Mouse (Mus musculus) ES-E14 (cell line): Measurements from ENCODE around the gene 3110040N11Rik. TPM values are rescaled to one million over a fixed set of nuclear protein-coding genes. Genes with fewer than 3 reads are reported as not detected.

Source experiments
- DNase-seq: peaks from one replicate; pipeline ENCODE4 v3.0.0-alpha.2; 2013; ENCODE audit warnings: low read depth, low spot score
- H3K27ac ChIP-seq: 2 replicates; pipeline ENCODE4 v1.5.1; 2012; ENCODE audit warnings: low read depth, mild to moderate bottlenecking, low read length, moderate library complexity, mixed read lengths; ENCODE audit not compliant: poor library complexity, insufficient read depth, severe bottlenecking
- H3K36me3 ChIP-seq: 2 replicates; pipeline ENCODE4 v1.6.1; 2012; ENCODE audit warnings: mild to moderate bottlenecking, low read length, moderate library complexity, mixed read lengths; ENCODE audit not compliant: control insufficient read depth, poor library complexity, insufficient read depth, severe bottlenecking
- H3K4me1 ChIP-seq, 2 experiments: fragments of 150-350 bp in 1 of 2; sonication (generic) in 1 of 2; 2 replicates each; pipeline ENCODE4 v1.6.1; 2012; ENCODE audit warnings: low read length in 2 of 2, mild to moderate bottlenecking in 1 of 2, mixed read lengths in 1 of 2; ENCODE audit not compliant: control insufficient read depth in 2 of 2, insufficient read depth in 2 of 2, poor library complexity in 1 of 2
- H3K4me3 ChIP-seq, 2 experiments: fragments of 150-350 bp in 1 of 2; sonication (generic) in 1 of 2; 2 replicates each; pipeline ENCODE4 v1.5.1; 2012; ENCODE audit warnings: low read length in 2 of 2, low read depth in 1 of 2, mild to moderate bottlenecking in 1 of 2, mixed read lengths in 1 of 2; ENCODE audit not compliant: insufficient read depth in 1 of 2, poor library complexity in 1 of 2, severe bottlenecking in 1 of 2
- H3K9ac ChIP-seq: 2 replicates; pipeline ENCODE4 v1.6.1; 2012; ENCODE audit warnings: low read depth, mild to moderate bottlenecking, low read length, mixed read lengths; ENCODE audit not compliant: poor library complexity, insufficient read depth, severe bottlenecking
- H3K9me3 ChIP-seq: fragments of 150-350 bp; sonication (generic); 2 replicates; pipeline ENCODE4 v1.6.1; 2012; ENCODE audit warnings: low read depth, mild to moderate bottlenecking, low read length; ENCODE audit not compliant: control insufficient read depth, insufficient read depth
- CHD2 ChIP-seq: IDR thresholded peaks from 2 replicates; pipeline ENCODE4 v1.6.1; 2014; ENCODE audit warnings: mild to moderate bottlenecking, low read depth, low read length, inconsistent platforms
- HCFC1 ChIP-seq: IDR thresholded peaks from 2 replicates; pipeline ENCODE4 v1.6.1; 2012; ENCODE audit warnings: low read length, inconsistent platforms, borderline replicate concordance; ENCODE audit not compliant: insufficient read depth
- MAFK ChIP-seq: IDR thresholded peaks from 2 replicates; pipeline ENCODE4 v1.6.1; 2014; ENCODE audit warnings: mild to moderate bottlenecking, low read depth, low read length, inconsistent platforms; ENCODE audit not compliant: insufficient read depth
- ZC3H11A ChIP-seq: IDR thresholded peaks from 2 replicates; pipeline ENCODE4 v1.6.1; 2012; ENCODE audit warnings: low read depth, mild to moderate bottlenecking, inconsistent platforms, low read length, borderline replicate concordance
- ZNF384 ChIP-seq: IDR thresholded peaks from 2 replicates; pipeline ENCODE4 v1.6.1; 2012; ENCODE audit warnings: low read depth, low read length, inconsistent platforms
- in situ Hi-C, 2 experiments: fragments of 600-800 bp; cut with MboI; formaldehyde crosslinking; loops; one replicate each; pipeline ENCODE4 v1.15.1; 2025; ENCODE audit warnings: low sequenced_read_pairs in 2 of 2, inconsistent platforms in 1 of 2; ENCODE audit not compliant: unreplicated experiment in 2 of 2
- total RNA-seq: library from RNA; depleted of rRNA; stranded (reverse); fragments of 300-350 nt; gene quantifications from 2 replicates; pipeline ENCODE4 v1.2.3, GENCODE M21; 2012

Gene 3110040N11Rik
- total RNA-seq, 1 experiment, result 36.1 TPM

- Histone ChIP-seq H3K36me3 (no peaks in the 10 kb centered on the region), H3K9ac (no peak overlapping the region), H3K4me1 (no peaks in the 10 kb centered on the region), H3K27ac (no peak overlapping the region), H3K4me3 (no peak overlapping the region), H3K9me3 (no peaks in the 10 kb centered on the region; the same call in 1 of the 2 replicates)
- in situ Hi-C loops, result no loop called here
- DNase-seq, result peak; percentile 15
- TF ChIP-seq CHD2 (no peak), ZNF384 (no peak), ZC3H11A (no peak), HCFC1 (no peak), MAFK (no peak)
These were observed 45.1 kb downstream of the 3110040N11Rik start for GRCm38 (mm10) chr7:81744145-81744544.

DNA sequence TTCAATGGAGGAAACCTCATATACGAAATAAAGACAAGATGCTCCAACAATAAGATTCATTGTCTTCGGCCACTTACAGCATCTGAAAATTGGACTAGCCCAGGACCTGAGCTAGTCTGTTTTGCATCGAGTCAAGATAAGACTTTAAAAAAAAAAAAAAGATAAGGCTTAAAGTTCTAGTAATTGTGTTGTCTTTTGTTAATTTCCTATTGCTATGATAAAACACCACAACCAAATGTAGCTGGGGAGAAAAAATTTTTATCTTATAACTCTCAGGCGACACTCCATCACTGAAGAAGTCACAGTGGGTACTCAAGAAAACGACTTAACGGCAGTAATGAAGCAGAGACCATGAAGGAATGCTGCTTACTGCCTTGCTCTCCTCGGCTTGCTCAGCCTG is 49.3 kb downstream of the 3110040N11Rik start:
- no peak overlapping the region for H3K9ac ChIP-seq
- no peak for DNase-seq
- in situ Hi-C loops, result no loop called here
- no peak overlapping the region for H3K4me3 ChIP-seq
- no peaks in the 10 kb centered on the region for H3K4me1 ChIP-seq
- no peak overlapping the region for H3K27ac ChIP-seq
- TF ChIP-seq CHD2 (no peak), ZNF384 (no peak), MAFK (no peak), HCFC1 (no peak), ZC3H11A (no peak)
- H3K36me3 ChIP-seq, result no peaks in the 10 kb centered on the region
- no peaks in the 10 kb centered on the region; the same call in 1 of the 2 replicates for H3K9me3 ChIP-seq

DNA sequence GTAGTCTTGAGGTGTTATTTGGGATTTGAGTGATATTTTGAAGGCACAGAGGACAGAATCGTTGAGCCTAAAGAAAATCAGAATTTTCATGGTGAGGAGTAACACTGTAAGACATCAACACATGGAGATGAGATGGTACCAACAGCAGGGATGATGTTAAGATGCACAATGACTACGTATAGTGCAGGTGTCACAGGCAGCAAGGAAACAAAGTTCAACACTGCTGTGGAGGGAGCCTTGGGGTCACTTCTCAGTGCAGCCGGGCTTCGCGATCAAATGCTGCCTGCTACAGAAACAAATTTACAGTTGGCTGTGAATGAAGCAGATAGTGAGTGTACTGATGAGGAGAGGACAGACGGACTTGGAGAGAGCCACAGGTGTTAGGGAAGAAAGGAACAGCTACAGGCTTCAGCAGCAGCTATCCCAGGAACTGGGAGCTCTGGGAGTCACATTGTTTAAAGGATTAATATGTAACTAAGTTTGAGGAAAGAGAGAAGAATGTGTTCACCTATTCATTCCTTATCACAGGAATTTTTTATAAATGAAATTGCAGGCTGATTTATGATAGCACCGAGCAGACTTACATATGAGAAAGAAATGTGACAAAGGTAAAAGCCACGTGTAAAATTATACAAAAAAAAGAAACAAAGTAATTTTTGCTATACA is 50.4 kb downstream of the 3110040N11Rik start:
- no peak for TF ChIP-seq MAFK
- TF ChIP-seq ZC3H11A, result no peak
- TF ChIP-seq CHD2, result no peak
- TF ChIP-seq HCFC1, result no peak
- no peak for TF ChIP-seq ZNF384
- Histone ChIP-seq H3K36me3 (no peaks in the 10 kb centered on the region), H3K9me3 (no peaks in the 10 kb centered on the region; the same call in 1 of the 2 replicates), H3K9ac (no peak overlapping the region), H3K4me3 (no peak overlapping the region), H3K4me1 (no peaks in the 10 kb centered on the region), H3K27ac (no peak overlapping the region)
- in situ Hi-C loops, result no loop called here
- no peak for DNase-seq

DNA sequence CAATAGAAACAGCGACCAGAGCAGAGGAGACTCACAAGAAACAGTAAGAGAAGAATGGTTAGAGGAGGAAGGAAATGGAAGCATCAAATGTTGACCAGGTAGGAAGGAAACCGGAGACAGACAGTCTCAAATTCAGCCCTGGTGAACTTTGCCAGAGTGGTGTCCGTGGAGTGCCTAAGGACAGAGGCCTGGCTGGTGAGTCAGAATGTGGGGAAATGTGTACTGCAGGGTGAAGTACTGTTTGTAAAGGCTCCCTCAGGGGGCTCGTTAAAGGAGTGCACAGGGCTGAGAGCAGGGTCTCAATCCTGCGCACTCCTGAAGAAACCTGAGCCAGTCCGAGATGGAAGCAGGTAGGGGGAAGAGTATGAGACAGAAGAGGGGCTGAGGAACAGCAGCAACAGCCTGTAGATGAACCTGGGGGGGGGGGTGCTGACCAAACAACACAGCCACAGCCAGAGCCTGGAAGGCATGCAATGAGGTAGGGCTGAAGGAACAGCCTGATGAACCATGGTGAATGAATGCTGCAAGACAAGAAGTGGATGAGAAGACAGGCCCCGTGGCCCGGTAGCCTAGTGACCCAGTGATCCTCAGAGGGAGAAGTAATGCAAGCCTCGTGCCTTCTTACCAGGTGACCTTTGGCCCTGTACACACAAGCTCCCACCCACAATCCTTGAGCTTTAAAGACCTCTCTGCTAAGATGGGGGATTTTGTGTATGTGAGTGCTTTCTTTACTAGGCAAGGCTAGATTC is 53.8 kb downstream of the 3110040N11Rik start:
- Histone ChIP-seq H3K9me3 (no peaks in the 10 kb centered on the region), H3K9ac (no peak overlapping the region), H3K4me1 (no peaks in the 10 kb centered on the region), H3K27ac (no peak overlapping the region), H3K4me3 (no peak overlapping the region), H3K36me3 (no peaks in the 10 kb centered on the region)
- in situ Hi-C loops, result no loop called here
- TF ChIP-seq CHD2, result no peak
- no peak for TF ChIP-seq HCFC1
- no peak for TF ChIP-seq ZC3H11A
- TF ChIP-seq MAFK, result no peak
- no peak for TF ChIP-seq ZNF384
- DNase-seq, result no peak
